Mouse (Mus musculus) kidney, adult 9 months (tissue): ENCODE results near the gene Cacna2d4.
"Not testable (repeated sequence)": the region's sequence is repeated elsewhere in the genome, so short reads cannot be mapped to it uniquely, and the experiment has no call there.

ENCODE experiments used
- DNase-seq: peaks from one replicate; pipeline ENCODE4 v3.0.0; 2022

Cacna2d4 gene

DNA sequence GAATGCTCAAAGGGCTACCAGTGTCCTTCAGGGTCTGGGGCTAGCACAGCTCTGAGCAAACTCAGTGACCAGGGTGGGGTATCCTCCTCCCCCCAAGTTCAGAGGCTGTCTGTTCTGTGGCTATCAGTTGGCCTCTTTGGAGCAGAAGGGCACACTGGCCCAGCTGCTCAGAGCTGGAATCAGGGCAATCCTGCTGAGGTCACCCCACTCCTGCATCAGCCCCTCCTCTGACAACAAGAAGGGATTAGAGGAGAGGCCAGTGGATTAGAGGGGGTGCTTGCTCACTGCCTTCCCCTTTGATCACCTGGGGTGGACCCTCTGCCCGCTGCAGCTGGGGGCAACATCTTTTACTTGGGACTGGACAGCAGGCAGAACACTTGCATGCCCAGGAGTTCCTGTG, at the start of gene Cacna2d4:
Gene Cacna2d4, plus strand, starts transcription at position 286 of the 400 bp plus-strand sequence.
- no peak for DNase-seq

DNA sequence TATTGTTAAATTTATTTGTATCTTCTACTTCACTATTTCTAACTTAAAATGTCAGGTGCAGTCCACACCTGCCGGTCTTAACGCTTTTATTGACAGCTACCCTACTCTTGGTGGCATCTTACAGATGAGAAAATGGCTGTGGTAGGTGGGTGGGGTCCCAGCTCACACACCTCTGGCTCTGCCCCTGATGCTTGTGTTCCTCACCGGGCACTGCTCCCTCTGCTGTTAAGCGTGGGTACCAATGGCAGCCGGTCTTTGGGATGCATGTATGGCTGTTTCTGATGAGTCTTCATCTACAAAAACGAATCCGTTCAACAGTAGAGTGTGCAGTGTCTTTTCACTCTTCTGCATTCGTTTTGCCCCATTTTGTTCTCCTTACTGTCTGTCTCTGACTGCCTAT, 49.7 kb upstream of the Cacna2d4 start:
- no peak for DNase-seq

DNA sequence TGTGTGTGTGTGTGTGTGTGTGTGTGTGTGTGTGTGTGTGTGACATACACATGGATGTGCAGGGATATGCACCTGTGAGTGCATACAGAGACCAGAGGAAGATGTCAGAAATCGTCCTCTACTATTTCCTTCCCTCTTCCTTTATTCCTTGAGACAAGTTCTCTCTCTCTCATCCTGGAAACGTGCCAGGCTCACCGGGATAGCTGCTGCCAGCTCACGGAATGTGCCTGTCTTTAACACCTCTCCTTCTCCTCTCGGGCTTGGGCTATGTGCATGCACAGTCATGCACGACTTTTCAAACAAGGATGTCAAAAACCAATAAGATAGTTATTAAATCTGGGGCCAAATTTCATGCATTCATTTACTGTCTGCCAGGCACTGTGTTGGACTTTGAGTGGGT, 48.7 kb upstream of the Cacna2d4 start:
- no peak for DNase-seq

DNA sequence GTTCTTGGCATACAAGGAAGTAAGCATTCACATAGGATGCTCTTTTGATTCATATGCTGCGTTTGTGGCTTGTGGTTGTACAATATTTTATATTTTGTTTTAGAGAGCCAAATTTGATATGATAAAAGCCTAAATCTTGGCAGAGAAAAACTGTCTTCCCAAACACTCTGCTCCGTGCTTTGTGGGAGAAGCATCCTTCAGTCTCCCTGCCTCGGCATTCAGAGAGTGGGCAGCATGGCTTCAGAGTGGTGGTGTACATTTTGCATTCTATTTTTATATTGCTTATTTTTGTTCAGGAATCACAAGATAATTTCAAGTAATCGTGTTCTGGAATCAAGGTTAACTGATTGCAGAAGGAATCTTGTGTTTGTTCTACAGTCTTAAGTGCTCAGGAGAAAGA, 44.8 kb upstream of the Cacna2d4 start:
- DNase-seq, result no peak

DNA sequence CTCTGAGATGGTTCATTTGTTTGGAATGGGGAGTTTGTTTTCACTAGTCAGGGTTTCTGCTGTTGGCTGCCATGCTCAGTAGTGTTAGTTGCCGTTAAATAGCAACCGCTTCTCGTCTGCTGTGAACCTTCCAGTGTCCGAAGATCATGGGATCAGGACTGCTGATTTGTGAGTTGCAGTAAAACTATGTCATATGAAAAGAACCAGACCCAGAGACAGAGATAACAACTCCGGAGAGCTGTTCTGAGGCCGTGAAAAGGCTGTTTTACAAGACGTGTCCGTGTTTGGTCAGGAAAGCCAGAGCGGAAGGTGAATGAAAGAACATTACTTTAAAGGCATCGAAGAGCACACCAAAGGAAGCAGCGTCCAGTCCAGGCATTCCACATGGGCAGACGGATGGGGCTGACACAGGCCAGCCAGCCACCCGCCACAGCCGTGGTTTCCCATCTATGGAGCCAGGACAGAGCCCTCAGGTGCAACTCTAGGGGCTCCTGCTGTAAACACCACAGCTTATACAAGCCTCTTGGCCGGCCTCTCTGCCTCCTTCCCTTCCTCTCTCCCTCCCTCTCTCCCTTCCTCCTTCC, 42.7 kb upstream of the Cacna2d4 start:
- DNase-seq, result no peak

DNA sequence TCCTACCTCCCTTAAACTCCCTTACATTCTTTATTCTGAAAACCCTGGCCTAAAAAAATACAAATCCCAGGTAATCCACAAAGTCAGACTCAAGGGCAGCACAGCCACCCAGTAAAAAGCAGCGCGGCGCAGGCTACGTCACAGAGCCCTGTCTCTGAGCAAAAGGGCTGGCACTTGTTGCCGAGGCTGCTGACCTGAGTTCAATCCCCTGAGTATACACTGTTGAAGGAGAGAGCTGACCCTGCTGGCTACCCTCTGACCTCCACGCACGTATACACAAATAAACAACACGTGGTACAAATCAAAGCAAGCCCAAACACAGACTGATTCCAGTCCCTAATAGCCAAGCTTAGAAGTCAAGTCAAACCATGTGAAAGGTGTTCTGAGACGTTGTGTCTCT, 42.2 kb upstream of the Cacna2d4 start:
- no peak for DNase-seq

DNA sequence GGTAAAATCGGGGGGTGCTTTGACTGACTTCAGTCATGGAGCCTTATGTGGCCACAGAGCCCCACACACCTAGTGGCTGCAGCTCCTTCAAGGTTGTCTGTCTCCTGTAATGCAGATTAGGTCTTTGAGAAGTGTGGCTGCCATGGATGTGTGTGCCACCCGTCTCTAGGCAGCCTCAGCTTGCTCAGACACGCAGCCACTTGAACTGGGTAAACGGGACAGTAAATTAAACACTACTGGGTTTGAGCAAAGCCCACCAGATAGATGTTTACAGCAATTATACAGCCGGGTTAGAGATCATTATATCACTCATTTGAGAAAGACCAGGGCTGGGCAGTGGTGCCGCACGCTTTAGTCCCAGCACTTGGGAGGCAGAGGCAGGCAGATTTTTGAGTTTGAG, 41.7 kb upstream of the Cacna2d4 start:
- DNase-seq, result no peak

DNA sequence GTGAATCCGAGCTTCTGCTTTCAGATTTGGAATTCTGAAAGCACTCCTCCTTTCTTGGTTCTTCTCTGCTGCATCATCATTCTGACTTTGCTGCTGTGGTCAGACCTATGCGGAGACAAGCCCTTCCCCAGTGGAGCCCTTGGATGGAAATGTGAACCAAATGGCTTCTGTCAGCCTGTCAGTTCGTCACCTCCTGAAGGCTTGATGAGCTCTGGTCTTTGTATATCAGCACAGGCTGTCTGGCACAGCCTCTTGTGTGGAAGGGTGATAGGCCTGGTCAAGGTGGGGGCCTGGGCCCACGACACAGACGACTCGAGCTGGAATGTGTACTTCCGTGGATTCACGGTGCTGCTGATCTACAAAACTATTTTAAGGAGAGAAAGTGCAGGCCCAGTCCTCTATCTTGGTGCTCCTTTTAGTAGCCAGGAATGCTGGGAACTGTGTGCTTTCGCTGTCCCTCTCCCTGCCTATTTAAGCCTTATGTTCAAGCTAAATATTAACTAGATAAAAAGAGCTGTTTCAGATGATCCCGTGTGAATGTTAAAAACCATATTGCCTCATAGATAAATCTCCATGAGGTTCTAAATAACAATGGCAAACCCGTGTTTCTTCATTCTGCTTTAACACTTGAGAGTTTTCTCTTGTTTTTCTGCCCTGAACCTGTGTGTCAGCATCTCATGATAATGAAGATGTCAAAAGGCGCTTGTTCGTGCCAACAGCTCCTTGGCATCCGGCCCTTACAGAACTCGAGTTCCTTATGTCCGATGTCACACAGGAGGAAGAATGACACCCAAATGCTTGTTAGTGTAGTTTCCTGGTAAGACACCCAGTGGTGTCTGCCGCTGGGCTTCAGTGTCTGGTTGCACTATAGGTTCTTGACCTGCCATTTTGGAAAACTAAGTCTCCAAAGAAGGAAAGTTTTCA, 39.7 kb upstream of the Cacna2d4 start, which contains the start of gene Cacna1c:
Gene Cacna1c, minus strand, starts transcription at position 37 of the 924 bp plus-strand sequence.
- DNase-seq, result no peak

DNA sequence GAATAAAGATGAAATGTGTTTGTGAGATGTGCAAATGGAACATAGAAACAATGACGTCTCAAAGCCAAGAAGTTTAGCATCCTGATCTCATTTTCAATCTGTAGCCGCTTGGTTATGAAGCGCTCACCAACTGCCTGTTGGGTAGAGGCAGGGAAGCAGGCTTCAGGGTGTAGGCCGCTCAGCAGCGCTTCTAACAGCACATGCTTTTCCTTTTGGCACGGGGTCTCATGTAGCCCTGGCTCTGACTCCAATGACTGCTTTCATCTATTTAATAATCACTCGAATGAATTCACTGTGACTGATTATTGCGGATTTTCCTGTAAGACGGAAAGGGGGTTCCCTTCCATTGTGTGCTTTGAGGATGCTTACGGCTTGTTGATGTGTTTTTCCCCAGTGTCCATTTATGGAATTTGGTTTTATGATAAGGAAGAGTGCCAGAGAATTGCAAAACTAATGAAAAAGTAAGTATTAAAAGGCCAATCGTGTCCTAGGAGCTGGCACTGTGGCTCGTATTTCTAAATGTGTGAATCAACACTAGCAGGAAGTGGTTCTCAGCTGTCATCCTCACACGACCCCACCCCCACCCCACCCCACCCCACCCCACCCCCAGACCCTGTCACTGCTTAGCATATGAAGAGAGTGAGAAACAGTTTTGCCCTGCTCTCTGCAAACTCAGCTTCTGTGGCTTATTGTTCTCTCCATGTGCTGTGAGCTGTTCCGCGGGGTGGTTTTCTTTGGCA, 37.6 kb upstream of the Cacna2d4 start:
- no peak for DNase-seq

DNA sequence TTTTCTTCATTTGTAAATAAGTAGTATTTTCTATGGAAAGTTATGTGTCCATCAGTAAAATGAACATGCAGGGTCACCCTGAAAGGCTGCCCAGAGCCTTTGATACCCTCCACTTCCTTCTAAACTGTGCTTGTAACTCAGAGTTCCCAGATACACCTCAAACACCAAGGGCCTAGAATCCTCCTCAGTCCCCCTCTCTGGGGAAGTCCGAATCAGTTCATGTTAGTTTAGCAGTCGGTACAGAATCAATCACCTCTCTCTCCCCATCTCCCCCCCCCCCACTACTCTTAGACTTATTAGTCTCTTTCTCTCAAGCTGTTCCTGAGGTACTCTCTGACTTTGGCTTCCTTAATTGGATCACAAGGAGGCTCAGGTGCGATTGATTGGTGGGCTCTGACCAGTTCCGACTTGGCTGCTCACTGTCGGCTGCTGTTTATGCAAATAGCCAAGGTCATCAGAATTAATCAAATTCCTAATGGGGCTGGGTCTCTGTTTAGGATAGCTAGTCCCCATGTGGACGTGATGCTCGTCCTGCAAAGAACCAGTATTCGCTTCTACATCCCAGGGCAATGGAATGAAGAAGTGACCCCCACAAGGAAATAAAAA, 36.9 kb upstream of the Cacna2d4 start:
- DNase-seq, result no peak

DNA sequence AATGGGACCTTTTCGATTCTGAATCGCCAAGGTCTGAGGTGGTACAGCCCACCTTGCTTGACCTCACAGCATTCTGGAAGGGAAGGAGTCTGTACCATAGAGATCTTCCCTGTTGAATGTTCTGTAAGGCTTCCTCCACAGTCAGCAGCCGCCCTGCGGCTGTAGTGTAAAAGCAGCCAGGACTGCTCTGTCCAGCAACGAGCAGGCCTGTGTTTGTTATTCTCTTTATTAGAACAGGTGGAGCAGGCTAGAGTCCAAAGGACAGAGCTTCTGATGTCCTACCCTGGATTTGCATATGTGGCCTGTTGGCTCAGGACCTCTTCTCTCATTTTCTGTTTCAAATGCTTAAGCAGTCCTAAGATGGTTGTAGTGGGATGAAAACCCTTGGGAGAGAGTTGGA, 36.0 kb upstream of the Cacna2d4 start:
- DNase-seq, result no peak

DNA sequence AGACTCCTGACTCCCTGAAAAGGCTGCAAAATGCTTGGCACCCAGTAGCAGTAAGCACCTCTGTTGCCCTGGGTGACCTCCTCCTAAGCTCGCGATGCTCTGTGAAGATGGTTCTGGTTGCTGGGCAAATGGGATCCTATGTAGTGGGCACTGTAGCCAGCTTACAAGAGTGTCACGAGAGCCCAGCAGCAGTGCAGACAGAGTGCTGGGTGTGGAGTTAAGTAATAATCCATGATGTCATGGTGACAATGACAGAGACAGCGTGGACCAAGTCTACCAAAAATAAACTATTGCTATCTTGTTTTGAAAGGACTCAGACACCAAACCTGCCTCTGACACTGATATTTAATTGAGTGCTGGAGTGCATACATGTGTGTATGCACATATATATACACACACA, 34.8 kb upstream of the Cacna2d4 start:
- no peak for DNase-seq

DNA sequence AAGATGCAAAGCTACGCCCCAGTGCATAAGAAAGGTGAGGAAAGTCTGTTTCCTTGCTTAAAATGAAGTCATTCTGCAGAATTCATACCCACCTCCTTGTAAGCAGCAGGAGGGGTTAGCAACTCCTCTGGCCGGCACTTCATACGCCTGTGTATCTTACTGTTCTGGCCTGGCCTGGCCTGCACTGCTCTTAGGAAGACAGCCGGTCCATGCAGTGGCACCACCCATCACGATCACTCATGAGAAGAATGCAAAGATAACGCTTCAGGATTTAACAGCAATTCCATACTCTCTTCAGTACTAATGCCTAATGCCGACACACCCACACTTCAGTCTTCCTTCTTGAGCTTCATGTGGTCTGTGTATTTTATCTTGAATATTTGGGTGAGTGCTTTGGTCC, 32.0 kb upstream of the Cacna2d4 start:
- no peak for DNase-seq

DNA sequence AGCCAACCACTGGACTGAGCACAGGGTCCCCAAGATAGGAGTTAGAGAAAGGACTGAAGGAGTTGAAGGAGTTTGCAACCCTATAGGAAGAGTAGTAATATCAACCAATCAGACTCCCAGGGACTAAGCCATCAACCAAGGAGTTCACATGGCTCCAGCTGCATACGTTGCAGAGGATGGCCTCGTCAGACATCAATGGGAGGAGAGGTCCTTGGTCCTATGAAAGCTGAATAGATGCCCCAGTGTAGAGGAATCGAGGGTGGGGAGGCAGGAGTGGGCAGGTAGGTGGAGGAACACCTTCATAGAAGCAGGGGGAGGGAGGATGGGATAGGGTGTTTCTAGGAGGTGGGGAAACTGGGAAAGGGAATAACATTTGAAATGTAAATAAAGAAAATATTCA, 31.4 kb upstream of the Cacna2d4 start:
- no peak for DNase-seq

DNA sequence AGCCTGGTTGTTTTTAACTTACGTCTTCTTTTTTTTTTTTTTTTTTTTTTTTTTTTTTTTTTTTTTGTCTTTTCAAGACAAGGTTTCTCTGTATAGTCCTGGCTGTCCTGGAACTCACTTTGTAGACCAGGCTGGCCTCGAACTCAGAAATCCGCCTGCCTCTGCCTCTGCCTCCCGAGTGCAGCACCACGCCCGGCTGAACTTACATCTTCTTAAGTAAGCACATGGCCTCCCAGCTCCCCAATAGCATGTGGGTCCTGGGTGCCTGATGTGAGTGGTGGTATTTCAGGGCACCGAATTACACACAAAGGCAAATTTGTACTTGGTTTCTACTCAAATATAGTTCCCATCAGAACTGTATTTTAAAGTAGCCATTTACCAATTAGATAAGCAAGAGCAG, 30.3 kb upstream of the Cacna2d4 start:
- not testable (repeated sequence) for DNase-seq

DNA sequence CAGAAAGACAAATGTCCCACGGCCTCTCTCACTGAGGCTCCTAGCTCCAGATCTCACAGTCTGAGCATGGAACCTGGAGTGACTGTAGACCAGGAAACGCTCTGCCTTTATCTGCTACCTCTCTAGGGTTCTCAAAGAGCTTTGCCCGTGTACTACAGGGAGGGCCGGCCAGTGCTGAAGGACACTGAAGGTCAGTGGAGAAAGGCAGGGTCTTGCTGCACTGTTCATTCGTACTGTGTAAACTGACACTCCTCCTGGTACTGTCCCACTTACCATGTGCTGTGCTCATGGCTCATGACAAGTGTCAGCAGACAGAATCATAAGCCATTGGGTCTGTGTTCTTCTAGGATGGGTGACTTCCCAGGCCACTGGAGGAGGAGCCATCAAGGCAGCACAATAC, 23.0 kb upstream of the Cacna2d4 start:
- DNase-seq, result no peak

DNA sequence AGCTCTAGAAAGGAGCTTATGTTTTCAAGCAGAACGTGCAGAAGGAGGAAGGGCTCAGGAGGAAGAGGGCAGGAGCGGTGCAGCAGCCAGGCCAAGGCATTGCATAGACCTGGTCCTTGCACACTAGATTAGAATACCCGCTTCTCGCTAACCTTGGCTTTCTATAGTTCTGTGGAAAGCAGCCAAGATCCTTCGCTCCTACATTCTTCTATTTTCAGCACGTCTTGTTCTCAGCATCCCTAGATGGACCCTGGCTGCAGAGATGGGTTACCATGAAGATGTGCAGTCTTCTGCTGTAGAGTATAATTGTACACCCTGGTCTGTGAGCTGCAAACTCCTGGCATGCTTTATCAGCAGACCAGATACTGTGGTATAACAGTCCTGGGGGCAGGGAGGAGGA, 22.1 kb upstream of the Cacna2d4 start:
- DNase-seq, result no peak

DNA sequence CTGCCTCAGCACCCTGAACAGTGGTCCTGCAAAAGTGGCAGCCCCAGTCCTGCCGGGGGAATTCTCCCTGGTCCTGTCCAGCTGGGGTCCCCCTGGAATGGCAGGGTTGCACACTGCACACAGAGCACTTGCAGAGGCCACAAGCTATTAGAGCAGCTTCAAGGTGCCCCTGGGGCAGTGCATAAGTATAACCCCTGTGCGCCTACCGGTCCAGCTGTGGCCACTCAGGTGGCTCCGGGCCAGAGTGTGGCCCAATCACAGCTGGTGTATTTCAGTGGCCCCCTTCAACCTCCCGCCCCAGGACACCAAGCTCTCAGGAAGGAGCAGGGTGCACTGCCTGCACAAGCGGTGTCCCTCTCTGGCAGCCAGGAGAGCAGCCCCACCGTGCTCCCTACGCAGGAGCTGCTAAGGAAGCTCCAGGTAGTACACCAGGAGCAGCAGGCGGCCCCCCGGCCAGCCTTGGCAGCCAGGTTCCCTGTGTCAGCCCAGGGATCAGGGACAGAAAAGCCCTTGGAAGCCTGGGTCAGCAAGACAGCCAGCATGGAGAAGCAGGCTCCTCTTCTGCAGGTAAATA, 21.2 kb upstream of the Cacna2d4 start:
- no peak for DNase-seq

DNA sequence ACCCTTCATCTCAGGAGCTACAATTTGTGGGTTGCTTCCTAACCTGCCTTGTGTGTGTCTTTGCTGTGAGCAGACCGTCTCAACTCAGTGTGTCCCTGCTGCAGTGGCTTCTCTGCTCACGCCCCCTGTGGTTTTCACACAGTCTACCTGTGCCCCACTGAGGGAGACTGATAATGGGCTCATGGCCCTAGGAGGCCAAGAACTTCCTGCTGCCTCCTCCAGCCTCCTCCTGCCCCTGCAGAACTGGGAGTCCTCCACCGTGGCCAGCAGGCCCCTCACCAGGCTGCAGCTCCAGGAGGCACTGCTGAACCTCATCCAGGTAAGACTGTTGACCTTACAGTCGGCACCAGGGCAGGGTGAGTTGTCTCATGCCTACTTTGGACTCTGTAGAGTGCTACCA, 18.7 kb upstream of the Cacna2d4 start:
- no peak for DNase-seq

DNA sequence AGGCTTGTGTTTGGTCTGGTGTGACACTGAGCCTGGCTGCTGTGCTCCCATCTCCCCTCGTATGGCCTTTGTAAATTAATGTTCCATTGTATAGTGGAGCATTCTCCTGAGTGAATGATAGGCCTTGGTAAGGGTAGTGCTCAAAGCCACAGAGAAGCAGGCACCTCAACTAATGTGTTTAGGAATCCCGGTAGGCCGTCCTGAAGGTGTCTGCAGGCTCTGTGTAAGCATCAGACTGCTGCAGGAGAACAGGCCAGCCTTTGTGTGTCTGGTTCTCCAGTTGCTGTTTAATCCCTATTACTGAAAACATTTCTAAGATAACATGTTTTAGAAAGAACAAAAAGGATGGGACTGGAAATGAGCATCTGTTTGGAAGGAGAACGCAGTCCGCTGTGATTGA, 17.7 kb upstream of the Cacna2d4 start:
- DNase-seq, result no peak

DNA sequence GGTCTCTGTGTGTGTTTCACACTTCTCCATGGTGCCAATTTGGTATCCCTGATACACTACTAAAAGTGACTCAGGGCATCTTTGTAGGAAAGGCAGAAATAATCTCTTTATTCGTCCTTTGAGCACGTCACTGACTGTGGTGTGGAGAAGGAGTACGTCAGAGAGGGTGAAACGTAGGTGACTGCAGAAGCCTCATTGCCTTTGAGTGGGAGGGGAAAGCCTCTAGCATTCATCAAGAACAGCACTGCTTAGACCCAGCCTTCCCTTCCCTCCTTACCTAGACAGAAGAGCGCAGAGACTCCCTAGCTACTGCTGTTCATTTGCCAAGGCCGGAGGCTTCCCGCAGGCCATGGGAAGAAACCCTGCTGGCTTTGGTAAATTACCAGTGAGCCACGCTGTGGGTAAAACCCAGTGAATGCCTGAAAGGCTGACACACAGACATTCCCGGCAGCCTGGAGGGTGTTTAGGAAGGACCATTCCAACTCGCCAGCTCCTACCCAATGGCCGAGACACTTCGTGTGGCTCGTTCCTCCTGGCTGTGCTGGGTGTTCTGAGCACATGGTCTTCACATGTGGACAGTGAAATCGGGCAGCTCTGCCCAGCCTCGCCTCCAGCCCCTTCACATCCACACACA, 17.0 kb upstream of the Cacna2d4 start:
- no peak for DNase-seq

DNA sequence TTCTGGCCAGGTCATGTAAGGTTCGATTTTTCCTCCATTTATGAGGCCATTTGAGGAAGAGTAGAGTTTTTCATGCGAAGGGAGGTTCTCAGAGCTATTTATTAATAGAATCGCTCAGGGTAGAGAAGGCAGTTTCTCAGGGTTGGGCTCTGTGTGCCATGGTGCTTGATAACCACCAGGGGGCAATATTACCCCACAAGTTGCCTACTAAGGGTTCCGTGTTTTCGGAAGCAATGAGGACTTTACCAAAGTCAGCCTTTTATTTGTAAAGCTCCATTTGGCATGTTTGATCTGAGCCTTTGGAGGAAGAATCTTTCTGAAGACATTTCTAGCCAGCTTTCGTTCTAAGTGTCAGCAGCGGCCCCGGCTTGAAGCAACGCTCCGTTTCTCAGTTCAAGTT, 16.0 kb upstream of the Cacna2d4 start:
- DNase-seq, result peak; percentile 66
